Mouse (Mus musculus) left cerebral cortex, adult 9 months (tissue): ENCODE data around the gene Adrm1.

Experiments
- DNase-seq, 2 experiments: peaks; one replicate each; pipeline ENCODE4 v3.0.0; 2022; ENCODE audit warnings: low spot score in 2 of 2

The Adrm1 gene

DNA sequence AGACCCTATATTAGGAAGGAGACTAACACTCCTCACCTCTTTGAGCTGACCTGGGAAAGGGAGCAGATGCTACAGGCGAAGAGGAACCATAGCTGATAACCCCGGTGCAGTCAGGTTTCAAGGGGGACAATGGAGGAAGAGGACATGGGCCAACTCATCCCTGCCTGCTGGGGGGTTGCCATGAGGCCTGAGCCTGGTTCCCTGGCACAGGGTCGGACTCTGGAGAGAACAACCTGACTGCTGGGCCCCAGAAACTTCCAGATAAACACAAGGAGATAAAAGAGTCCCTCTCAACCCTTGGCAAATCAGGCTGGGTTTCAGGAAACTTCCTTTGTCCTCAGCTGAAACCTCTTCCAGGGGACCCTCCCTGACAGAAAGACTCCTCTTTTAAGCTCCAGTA, 47.0 kb downstream of the Adrm1 start:
- DNase-seq, result no peak

DNA sequence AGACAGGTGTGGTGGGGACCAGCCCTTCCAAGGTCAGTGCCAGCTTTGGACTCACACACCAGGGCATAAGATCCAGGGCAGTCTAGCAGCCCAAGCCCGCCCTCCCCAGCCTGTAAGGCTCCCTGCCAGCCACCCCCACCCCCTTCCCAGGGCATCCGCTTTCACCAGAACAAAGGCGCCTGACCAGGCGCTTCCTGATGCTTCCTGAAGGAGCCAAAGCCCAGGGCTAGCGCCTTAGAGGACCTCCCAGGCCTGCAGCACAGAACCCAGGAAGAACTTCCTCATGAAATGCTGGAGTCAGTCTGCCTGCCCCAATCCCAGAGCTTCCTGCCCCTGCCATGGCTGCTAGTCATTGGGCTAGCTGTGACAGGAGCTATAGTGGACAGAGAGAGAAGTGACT, 47.4 kb downstream of the Adrm1 start:
- no peak for DNase-seq

DNA sequence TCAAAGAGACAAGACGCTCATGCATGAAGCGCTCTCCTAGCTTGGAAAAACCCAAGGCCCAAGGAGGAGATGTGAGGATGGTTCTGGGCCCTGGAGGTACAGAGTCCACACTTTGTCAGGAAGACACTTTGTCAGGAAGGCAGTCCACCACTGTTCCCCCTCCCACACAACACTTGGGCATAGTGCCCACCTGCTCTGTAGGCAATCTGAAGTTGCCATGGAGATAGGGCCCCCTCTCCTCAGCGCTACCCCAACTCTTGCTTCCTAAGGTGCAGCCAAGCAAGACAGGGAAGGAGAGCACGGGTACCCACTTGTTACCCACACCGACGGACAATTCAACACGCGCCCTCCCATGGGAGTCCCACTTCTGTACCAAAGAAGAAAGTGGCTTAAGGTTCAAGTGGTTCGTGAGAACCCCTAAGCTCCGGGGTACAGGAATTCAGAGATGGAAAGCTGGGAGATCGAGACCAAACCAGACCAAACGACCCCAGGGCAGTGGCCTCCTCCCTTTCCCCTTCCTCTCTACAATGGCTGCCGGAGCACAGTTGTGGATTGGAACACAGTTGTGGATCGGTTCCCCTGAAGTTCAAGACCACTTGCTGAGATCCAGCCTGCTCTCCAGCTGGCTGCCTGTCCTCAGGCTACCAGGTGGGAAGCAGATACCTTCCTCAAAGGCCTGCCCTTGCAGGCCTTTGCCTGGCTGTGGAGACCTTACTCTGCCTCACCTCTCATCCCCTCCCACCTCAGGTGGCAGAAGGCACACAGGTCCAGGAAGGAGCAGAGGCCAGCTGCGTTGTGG, 48.1 kb downstream of the Adrm1 start:
- no peak for DNase-seq

DNA sequence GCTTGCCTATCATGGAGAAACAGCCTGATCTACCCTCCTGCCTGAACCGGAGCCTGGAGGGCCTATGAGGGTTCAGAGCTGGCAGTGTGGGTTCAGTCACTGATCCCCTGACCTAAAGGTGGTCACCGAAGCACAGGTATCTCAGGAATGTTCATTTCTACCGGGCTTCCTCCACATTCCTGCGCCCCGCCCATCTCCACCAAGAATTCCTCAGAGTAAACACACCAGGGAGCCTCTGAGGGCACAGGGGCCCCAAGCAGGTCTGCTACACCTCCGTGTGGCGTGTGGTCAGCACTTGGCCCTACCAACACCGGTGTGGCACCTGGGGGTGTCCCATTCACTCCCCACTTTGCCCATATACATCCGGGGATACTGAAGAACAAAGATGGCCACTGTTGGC, 48.9 kb downstream of the Adrm1 start:
- no peak for DNase-seq

DNA sequence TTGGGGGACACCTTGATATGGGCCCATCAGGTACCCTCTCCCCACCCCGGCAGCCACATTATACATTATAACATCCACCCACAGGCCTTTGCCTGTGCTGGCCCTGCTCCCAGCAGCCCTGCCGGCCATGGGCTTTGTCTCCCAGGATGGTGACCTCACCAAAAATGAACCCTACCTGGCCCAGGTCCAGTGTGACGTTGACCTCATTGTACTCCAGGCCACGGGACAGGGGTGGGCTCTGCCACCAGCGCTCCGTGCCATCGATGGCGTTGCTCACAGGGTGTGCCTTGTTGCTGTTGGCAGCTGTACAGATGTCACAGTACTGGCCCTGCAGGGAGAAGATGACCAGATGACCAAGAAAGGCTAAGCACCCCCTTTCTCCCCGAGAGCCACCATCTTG, 49.8 kb downstream of the Adrm1 start:
- DNase-seq, result no peak

DNA sequence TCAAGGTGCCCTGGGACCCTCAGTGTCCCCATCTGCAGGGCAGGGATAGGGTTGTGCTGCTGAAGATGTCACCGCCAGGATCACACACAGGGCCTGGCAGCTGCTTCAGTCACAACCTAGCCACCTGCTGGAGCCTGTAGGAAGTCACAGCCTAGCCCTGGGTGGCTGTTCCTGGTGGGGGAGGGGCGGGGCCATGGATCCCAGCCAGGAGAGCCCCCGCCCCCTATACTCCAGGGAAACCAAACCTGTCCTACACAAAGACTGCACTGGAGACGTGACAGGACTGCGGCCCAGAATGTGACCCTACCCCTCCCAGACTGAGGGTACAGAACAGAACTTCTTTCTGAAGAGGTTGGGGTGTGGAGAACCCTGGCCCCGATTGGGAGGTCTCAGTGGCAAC, 51.0 kb downstream of the Adrm1 start:
- DNase-seq, result no peak

DNA sequence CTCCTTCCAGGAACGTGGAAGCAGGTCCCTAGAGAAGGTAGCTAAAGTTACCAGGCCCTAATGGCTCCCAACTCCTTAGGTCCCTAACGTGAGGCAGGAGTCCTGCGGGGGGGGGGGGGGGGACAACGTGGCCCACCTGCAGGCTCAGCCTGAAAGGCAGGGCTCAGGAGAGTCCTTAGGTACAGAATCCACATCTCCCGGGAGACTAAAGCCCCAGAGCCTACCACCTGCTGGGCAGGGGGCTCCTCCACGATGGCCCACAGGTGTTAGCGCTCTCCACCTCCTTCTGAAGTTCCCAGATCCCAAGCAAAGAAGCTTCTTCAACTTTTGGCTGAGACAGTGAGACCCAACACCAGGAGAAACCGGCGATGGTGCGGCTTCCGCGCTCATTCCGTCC, 53.4 kb downstream of the Adrm1 start:
- DNase-seq, result no peak

DNA sequence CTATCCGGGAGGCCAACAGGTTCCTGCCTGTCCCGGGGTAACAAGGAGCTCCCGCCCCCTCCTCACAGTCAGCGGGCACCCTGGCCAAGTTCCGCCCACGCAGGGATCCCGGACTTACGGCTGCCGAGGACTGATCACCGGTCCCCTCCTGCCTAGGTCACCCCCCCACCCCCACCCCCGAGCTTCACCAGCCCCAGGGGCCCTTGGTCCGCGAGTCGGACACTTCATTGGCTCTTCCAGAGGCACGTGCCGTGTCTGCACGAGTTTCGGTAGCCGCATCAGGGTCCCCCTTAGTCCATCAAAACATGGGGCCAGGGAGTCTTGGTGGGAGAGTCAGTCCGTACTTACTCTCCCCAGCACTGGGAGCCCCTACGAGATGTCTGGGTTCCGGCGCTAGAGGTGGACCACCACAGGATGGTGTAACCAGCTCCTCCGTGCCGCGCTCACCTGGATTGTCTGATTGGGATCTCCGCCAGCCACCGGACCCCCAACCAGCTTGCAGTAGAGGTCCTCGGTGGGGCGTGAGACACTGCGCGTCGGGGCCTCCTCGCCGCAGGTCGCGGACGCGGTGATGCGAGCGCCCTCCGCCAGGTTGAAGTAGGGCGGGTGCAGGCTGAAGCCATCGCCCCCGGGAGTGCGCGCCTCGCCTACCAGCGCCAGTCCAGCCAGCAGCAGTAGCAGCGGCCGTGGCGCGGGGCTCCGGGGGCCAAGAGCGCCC, 53.9 kb downstream of the Adrm1 start:
- DNase-seq, result no peak
